Mouse (Mus musculus) midbrain, embryonic 11.5 days (tissue): ENCODE results near the gene Kcnj1. TPM values are rescaled to one million over a fixed set of nuclear protein-coding genes. Genes with fewer than 3 reads are reported as not detected.

ENCODE experiments used
- ATAC-seq: fragments of 200-750 bp; cut with Nextera tagmentation; 2 replicates; pipeline ENCODE4 v1.8.0; 2017; ENCODE audit warnings: moderate TSS enrichment, moderate library complexity; ENCODE audit not compliant: low FRiP score
- DNase-seq: peaks from one replicate; pipeline ENCODE4 v3.0.0; 2015; ENCODE audit warnings: low spot score; ENCODE audit errors: missing footprints
- H3K27ac ChIP-seq: fragments of 300-500 bp; sonication (generic); 2 replicates; pipeline ENCODE4 v1.5.1; 2014; ENCODE audit warnings: low read depth, low read length
- H3K27me3 ChIP-seq: fragments of 300-500 bp; sonication (generic); 2 replicates; pipeline ENCODE4 v1.6.1; 2014; ENCODE audit warnings: mild to moderate bottlenecking, low read length, moderate library complexity, mixed read lengths; ENCODE audit not compliant: control insufficient read depth, insufficient read depth
- H3K36me3 ChIP-seq: fragments of 300-500 bp; sonication (generic); 2 replicates; pipeline ENCODE4 v1.6.1; 2014; ENCODE audit warnings: mild to moderate bottlenecking, low read length, moderate library complexity, mixed read lengths; ENCODE audit not compliant: control insufficient read depth, insufficient read depth
- H3K4me1 ChIP-seq: fragments of 300-500 bp; sonication (generic); 2 replicates; pipeline ENCODE4 v1.6.1; 2014; ENCODE audit warnings: low read length; ENCODE audit not compliant: control insufficient read depth, insufficient read depth
- H3K4me2 ChIP-seq: fragments of 300-500 bp; sonication (generic); 2 replicates; pipeline ENCODE4 v1.6.1; 2014; ENCODE audit warnings: mild to moderate bottlenecking, moderate library complexity
- H3K4me3 ChIP-seq: fragments of 300-500 bp; sonication (generic); 2 replicates; pipeline ENCODE4 v1.5.1; 2014; ENCODE audit warnings: low read depth, low read length
- H3K9ac ChIP-seq: fragments of 300-500 bp; sonication (generic); 2 replicates; pipeline ENCODE4 v1.6.1; 2014; ENCODE audit warnings: low read length
- H3K9me3 ChIP-seq: fragments of 300-500 bp; sonication (generic); 2 replicates; pipeline ENCODE4 v1.6.1; 2016; ENCODE audit warnings: low read length; ENCODE audit not compliant: control insufficient read depth
- WGBS: fragments of 180-500 bp; shearing (Covaris S2); extraction: QIAGEN DNeasy Blood & Tissue Kit; methylation state at CpG from one replicate; pipeline ENCODE4 v1.1.7; 2014; 5-methylcytosine and 5-hydroxymethylcytosine counted together
- polyA plus RNA-seq: library from polyadenylated mRNA; unstranded; fragments of >200 nt; fragmentation: Nextera tagmentation; extraction: Ambion mirVana; gene quantifications from 2 replicates; pipeline ENCODE4 v1.2.1, GENCODE M21; 2014

The Kcnj1 gene
- polyA plus RNA-seq, 1 experiment from 2014 or later: not detected

GRCm38 (mm10) chr9:32384906-32385305, 12.6 kb downstream of the Kcnj1 start:
- no peak overlapping the region for H3K4me3 ChIP-seq
- no peak overlapping the region for H3K27ac ChIP-seq
- no peak for DNase-seq
- 82% methylated on average over 4 of the region's 4 CpGs for WGBS
- no peak for ATAC-seq
- no peaks in the 10 kb centered on the region for H3K36me3 ChIP-seq
- H3K27me3 ChIP-seq: no peaks in the 10 kb centered on the region
- no peaks in the 10 kb centered on the region for H3K4me1 ChIP-seq
- H3K4me2 ChIP-seq: no peak overlapping the region
- no peak overlapping the region for H3K9ac ChIP-seq
- H3K9me3 ChIP-seq: no peaks in the 10 kb centered on the region

GRCm38 (mm10) chr9:32388120-32388519, 15.8 kb downstream of the Kcnj1 start:
- H3K4me2 ChIP-seq: no peak overlapping the region
- no peaks in the 10 kb centered on the region for H3K27me3 ChIP-seq
- ATAC-seq (no peak), DNase-seq (no peak)
- 88% methylated on average over 1 of the region's 1 CpGs for WGBS
- no peak overlapping the region for H3K27ac ChIP-seq
- no peaks in the 10 kb centered on the region for H3K36me3 ChIP-seq
- H3K4me1 ChIP-seq: no peaks in the 10 kb centered on the region
- no peaks in the 10 kb centered on the region for H3K9me3 ChIP-seq
- H3K9ac ChIP-seq: no peak overlapping the region
- H3K4me3 ChIP-seq: no peak overlapping the region

- Histone ChIP-seq H3K9me3 (no peaks in the 10 kb centered on the region), H3K9ac (no peak overlapping the region), H3K4me3 (no peak overlapping the region), H3K27ac (no peak overlapping the region), H3K36me3 (no peaks in the 10 kb centered on the region), H3K4me1 (no peaks in the 10 kb centered on the region), H3K27me3 (no peaks in the 10 kb centered on the region), H3K4me2 (no peak overlapping the region)
- DNase-seq (no peak), ATAC-seq (no peak)
- 84% methylated on average over 5 of the region's 5 CpGs for WGBS
These were observed 18.8 kb downstream of the Kcnj1 start for GRCm38 (mm10) chr9:32391092-32391491.

- no peaks in the 10 kb centered on the region for H3K27me3 ChIP-seq
- H3K4me2 ChIP-seq: no peak overlapping the region
- no peaks in the 10 kb centered on the region for H3K36me3 ChIP-seq
- H3K9me3 ChIP-seq: no peaks in the 10 kb centered on the region
- 90% methylated on average over 9 of the region's 9 CpGs for WGBS
- no peak for DNase-seq
- no peak overlapping the region for H3K27ac ChIP-seq
- no peak overlapping the region for H3K9ac ChIP-seq
- H3K4me3 ChIP-seq: no peak overlapping the region
- no peaks in the 10 kb centered on the region for H3K4me1 ChIP-seq
- ATAC-seq: no peak
These were observed 19.4 kb downstream of the Kcnj1 start for GRCm38 (mm10) chr9:32391701-32392100.

- Histone ChIP-seq H3K9me3 (no peaks in the 10 kb centered on the region), H3K27me3 (no peaks in the 10 kb centered on the region), H3K9ac (no peak overlapping the region), H3K27ac (no peak overlapping the region), H3K36me3 (no peaks in the 10 kb centered on the region), H3K4me2 (no peak overlapping the region), H3K4me3 (no peak overlapping the region), H3K4me1 (no peaks in the 10 kb centered on the region)
- 85% methylated on average over 6 of the region's 6 CpGs for WGBS
- DNase-seq (no peak), ATAC-seq (no peak)
These were observed 20.4 kb downstream of the Kcnj1 start for GRCm38 (mm10) chr9:32392716-32393115.

- DNase-seq: no peak
- ATAC-seq: no peak
- H3K36me3 ChIP-seq: no peaks in the 10 kb centered on the region
- WGBS: 94% methylated on average over 4 of the region's 4 CpGs
- no peaks in the 10 kb centered on the region for H3K27me3 ChIP-seq
- H3K9ac ChIP-seq: no peak overlapping the region
- no peak overlapping the region for H3K4me2 ChIP-seq
- no peak overlapping the region for H3K27ac ChIP-seq
- no peak overlapping the region for H3K4me3 ChIP-seq
- no peaks in the 10 kb centered on the region for H3K4me1 ChIP-seq
- no peaks in the 10 kb centered on the region for H3K9me3 ChIP-seq
These were observed 22.5 kb downstream of the Kcnj1 start for GRCm38 (mm10) chr9:32394761-32395161.

GRCm38 (mm10) chr9:32400212-32400611, 27.9 kb downstream of the Kcnj1 start:
- Histone ChIP-seq H3K36me3 (no peaks in the 10 kb centered on the region), H3K4me1 (no peaks in the 10 kb centered on the region), H3K9me3 (no peaks in the 10 kb centered on the region), H3K4me2 (no peak overlapping the region), H3K27ac (no peak overlapping the region), H3K27me3 (no peaks in the 10 kb centered on the region), H3K4me3 (no peak overlapping the region), H3K9ac (no peak overlapping the region)
- WGBS: 85% methylated on average over 2 of the region's 2 CpGs
- ATAC-seq (no peak), DNase-seq (no peak)

- Histone ChIP-seq H3K4me2 (no peak overlapping the region), H3K9me3 (no peaks in the 10 kb centered on the region), H3K36me3 (no peaks in the 10 kb centered on the region), H3K4me3 (no peak overlapping the region), H3K9ac (no peak overlapping the region), H3K27me3 (no peaks in the 10 kb centered on the region), H3K4me1 (no peaks in the 10 kb centered on the region), H3K27ac (no peak overlapping the region)
- DNase-seq (no peak), ATAC-seq (no peak)
- 80% methylated on average over 5 of the region's 5 CpGs for WGBS
These were observed 28.4 kb downstream of the Kcnj1 start for GRCm38 (mm10) chr9:32400662-32401161.

GRCm38 (mm10) chr9:32405191-32405925, 33.1 kb downstream of the Kcnj1 start:
- ATAC-seq (peak; percentile 69), DNase-seq (peak; percentile 92)
- 47% methylated on average over 11 of the region's 11 CpGs for WGBS
- Histone ChIP-seq H3K9me3 (no peaks in the 10 kb centered on the region), H3K4me2 (no peak overlapping the region), H3K27me3 (peaks cover 8% of the 10 kb centered on the region), H3K4me1 (peaks cover 3% of the 10 kb centered on the region; the same call in 1 of the 2 replicates), H3K36me3 (no peaks in the 10 kb centered on the region), H3K4me3 (no peak overlapping the region), H3K27ac (no peak overlapping the region), H3K9ac (no peak overlapping the region)
